Mouse (Mus musculus) gastrocnemius, adult 18-20 months (tissue): ENCODE measurements around the gene Asphd2. TPM values are rescaled to one million over a fixed set of nuclear protein-coding genes. Genes with fewer than 3 reads are reported as not detected.
A peak's percentile ranks its signal among the peaks of the same experiment; 100 is the strongest.
"Not testable (repeated sequence)": the region's sequence is repeated elsewhere in the genome, so short reads cannot be mapped to it uniquely, and the experiment has no call there.

Source experiments
- DNase-seq: peaks from one replicate; pipeline ENCODE4 v3.0.0; 2021; ENCODE audit warnings: low spot score
- long read RNA-seq, 2 experiments: library from polyadenylated mRNA; stranded (forward); transcript quantifications; one replicate each; pipeline ENCODE4 v2.0.0; 2021
- total RNA-seq, 2 experiments: library from RNA; stranded (reverse); gene quantifications; 2 replicates each; pipeline ENCODE4 v1.2.3; 2021

Asphd2 gene
- under 1 TPM; 0.30 to 0.40 TPM for total RNA-seq
- long read RNA-seq, experiment 1, partial matches to known transcripts: 0 of 1 reads
- long read RNA-seq, experiment 1, other reads (novel, unspliced or antisense): 1 of 1 reads
- long read RNA-seq, experiment 2: 0 reads

DNA sequence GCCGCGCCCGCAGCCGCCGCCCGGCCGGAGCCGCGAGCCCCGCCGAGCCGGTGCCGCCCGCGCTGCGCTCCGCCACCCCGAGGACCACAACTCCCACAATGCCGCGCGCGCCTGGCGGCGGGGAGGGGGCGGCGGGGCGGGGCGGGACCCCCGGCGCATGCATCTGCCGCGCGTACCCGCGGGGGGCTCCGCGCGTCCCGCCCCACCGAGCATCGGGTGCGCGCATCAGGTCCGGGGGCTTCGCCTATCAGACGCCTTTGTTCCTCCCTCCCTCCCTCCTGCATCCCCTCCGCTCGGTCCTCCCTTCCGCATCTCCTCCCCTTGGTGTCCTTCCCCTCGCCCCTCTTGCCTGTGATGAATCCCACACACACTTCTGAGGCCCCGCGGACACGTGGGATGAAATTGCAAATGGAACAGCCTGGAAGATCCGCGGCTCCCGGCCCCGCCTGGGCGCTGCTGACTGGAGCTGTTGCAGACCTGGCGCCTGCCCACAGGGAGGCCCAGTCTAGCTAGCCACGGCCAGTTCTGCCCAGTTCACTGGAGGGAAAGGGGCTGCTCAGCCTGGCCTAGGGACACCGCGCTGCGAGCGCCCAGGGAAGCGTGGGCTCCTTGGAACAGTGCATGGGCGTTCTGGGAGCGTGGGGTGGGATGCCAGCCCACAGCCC is at the start of gene Asphd2:
Gene Asphd2 (minus strand): TSS at position 88 of the 665 bp plus-strand sequence.
- peak; percentile 10 for DNase-seq

DNA sequence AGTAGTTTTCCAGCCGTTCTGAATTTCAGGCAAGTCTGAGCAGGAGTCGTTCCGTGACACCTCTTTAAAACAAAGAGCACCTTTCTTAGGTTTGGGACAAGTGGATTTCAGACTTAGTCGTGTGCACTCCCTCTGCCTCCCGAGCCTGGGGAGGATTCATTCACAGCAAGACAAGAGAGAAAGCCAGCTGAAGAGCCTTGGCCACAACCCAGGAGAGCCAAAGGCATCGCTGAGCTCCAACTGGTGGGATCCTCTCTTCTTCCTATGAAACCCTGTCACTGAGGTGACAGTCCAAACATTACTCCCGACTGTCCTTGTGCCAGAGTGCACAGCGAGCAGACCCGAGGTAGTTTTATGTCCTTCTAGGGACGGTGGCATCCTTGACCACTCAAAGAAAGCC is 43.9 kb upstream of the Asphd2 start:
- no peak for DNase-seq

DNA sequence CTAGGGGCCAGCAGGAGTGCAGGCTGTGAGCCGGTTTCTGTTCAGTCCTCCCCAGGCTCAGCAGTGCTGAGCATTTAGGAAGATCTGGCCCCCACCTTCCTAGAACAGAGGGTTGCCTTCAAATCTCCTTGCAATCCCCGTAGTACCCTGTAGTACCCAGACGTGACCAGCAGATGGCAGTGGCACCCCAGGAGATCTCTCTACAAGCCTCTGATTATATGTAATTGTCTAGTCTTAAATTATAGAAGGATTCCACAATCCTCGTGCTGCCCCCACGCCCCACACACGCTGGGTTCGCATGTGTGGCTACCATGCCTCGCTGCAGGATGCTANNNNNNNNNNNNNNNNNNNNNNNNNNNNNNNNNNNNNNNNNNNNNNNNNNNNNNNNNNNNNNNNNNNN is 38.3 kb upstream of the Asphd2 start:
- peak; percentile 56 for DNase-seq

DNA sequence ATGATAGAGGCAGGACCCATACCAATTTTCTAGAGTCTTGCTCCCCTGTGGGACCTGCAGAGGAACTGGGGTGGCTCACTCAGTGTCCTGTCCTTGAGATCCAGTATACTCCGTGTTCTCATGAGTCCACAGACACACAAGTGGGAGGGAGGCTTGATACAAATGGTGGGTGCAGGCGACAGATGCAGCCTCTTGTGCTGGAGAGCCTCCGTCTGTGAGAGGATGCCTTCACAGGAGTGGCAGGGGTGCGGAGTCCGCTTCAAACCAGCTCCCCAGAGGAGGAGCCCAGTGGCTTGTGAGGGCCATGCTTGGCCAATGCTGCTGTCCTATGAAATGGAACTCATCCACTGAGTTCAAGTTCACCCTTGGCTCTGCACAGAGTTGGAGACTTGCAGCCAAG is 37.4 kb upstream of the Asphd2 start:
- DNase-seq: no peak

DNA sequence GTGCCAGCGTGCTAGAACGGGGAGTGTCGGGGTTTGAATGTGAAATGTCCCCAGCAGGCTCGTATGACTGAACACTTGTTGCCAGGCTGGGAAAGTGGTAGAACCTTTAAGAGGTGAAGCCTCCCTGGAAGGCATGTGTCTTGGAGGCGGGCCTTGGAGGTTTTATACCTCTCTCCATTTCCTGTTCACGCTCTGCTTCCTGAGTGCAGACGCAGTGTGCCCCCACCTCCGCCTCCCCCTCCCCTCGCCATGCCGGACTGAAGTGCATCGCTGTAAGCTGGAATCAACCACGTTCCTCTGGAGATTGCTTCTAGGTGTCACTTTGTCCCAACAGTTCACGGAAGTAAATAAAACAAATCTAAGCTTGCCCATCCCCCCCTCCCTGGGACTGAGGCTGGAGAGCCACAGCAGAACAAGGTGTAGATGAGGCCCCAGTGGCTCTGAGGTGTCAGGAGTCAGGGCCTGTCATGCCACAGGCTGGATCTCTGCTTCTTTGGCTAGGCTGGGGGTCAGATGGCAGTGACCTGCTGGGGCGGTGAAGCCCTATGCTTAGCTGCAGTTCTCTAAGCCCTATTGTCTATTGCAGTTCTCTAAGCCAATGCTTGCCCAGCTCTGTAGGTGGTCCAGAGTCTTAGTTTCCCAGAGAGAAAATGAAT is 36.6 kb upstream of the Asphd2 start:
- DNase-seq: no peak

DNA sequence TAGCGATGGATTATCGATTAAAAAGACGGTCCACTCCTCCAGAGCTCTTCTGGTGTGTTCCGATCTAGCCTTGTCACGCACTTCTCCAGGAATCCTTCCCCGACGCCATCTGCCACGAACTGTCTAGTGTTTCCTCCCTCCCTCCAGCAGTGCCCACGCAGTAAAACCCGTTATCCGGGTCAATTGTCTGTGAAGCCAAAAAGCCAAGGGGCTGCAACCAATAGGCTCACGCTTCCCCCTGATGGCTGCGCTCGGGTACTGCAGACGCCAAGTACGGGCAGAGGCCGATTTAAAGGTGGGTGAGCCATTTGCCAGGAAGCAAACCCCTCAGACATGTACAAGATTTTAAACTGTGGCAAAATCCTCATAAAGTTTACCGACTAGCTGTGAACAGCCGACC is 34.3 kb upstream of the Asphd2 start:
- DNase-seq: peak; percentile 20

- DNase-seq: peak; percentile 49
These were observed 32.6 kb upstream of the Asphd2 start for GRCm38 (mm10) chr5:112427283-112427682.

GRCm38 (mm10) chr5:112426635-112427034 is 32.0 kb upstream of the Asphd2 start:
- DNase-seq: no peak

- no peak for DNase-seq
These were observed 24.9 kb upstream of the Asphd2 start for GRCm38 (mm10) chr5:112419535-112419934.

GRCm38 (mm10) chr5:112418023-112418422 is 23.4 kb upstream of the Asphd2 start:
- no peak for DNase-seq

DNA sequence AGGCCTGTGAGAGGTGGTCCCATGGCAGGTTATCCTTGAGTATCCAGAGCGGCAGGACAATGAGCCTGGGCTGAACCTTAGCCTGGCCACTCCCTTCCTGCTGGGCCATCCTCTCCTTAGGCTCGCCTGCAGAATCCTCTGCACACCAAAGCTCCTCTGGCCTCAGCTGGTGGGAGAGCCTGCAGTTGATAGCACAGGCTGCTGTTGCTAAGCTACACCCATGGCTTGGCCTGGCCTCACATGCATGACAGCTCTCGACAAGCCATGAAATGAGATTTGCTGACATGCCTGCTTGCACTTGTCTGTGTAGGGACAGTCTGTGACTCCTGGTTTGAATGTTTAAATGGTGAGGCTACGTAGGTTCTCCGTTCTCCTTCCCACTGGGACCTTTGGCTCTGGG is 22.0 kb upstream of the Asphd2 start:
- DNase-seq: no peak

DNA sequence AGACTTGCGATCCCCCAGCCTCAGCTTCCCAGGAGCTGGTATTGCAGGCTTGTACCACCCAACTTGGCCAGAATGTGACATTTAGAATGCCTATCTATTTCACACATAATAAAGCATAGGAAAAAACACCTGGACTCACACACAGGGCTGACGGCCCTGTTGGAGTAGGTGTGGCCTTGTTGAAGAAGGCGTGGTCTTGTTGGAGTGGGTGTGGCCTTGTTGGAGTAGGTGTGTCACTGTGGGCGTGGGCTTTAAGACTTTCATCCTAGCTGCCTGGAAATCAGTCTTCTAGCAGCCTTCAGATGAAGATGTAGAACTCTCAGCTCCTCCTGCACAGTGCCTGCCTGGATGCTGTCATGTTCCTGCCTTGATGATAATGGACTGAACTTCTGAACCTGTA is 18.1 kb upstream of the Asphd2 start:
- not testable (repeated sequence) for DNase-seq

DNA sequence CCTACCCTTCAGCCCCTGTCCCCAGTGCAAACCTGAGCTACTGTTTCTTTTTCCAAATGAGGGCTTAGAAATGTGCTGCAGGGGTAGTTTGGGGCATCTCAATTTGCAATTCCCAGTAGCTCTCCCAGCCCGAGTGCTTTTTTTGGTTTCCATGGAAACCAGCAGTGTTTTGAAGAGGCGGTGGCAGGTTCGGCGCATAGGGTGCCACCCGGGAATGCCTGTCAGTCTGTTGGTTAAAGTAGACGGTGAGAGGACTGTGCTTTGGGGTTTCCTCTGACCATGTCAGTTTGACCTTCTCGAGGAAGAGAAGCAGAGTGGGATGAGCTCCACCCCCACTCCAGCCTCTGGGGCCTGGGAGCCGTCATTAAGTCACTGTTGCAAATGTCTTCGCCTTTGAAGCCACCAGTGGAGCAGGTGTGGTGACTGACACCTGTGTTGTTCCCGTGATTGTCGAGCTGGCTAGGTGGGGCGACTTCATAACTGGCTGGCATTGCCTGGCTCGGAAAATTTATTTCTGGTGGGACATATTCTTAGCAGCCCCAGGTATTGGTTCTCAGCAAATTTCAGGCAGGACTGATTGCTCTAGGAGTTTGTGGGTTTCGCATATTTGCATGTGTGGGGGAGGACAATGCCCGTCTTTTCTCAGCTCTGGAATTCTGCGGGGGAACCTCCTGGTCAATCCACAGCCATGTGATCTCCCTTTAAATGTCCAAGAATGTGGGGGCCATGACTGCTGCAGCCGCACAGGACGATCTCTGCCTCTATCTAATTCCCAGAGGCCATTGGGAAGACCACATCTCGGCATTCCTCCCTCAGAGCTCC is 17.1 kb upstream of the Asphd2 start:
- no peak for DNase-seq

GRCm38 (mm10) chr5:112411072-112411471 is 16.4 kb upstream of the Asphd2 start:
- DNase-seq: no peak

GRCm38 (mm10) chr5:112409274-112409673 is 14.6 kb upstream of the Asphd2 start:
- DNase-seq: no peak

GRCm38 (mm10) chr5:112406017-112406416 is 11.4 kb upstream of the Asphd2 start:
- DNase-seq: no peak

GRCm38 (mm10) chr5:112402437-112402836 is 7.8 kb upstream of the Asphd2 start:
- DNase-seq: no peak

GRCm38 (mm10) chr5:112399284-112399683 is 4.6 kb upstream of the Asphd2 start:
- DNase-seq: no peak

DNA sequence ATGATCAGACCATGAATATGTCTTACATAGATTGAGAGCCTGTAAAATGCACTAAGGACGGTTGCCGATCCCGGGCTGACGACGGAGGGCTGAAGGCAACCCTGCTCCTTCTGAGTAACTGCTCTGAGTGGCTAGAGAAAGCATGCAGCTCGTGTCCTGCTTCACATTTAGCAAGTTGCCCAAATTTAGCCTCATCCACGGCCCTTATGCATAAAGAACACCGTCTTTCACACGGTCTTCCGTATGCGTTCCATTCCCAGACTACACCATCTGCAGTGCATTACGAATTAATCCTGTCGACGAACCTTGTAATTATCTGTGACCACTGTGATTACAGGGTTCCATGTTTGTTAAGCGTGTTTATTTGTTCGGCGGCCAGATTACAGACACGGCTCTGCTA is 1.4 kb upstream of the Asphd2 start:
- DNase-seq: no peak

DNA sequence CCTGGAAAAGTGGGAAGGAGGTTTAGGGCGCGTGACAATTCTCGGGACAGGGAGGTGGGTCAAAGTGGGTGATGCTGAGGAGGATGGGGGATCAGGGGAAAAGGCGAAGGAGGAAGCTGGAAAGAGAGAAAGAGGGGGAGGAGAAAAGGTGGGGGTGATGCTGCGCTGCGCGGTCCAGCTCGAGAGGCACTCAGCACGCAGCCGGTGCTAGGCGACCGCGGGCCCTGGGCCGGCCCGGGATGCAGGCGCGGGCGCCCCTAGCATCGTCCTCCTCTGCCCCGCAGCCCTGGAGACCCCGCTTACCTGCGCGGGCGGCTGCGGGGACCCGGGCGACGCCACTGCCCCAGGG is 277 bp downstream of the Asphd2 start:
- DNase-seq: no peak

DNA sequence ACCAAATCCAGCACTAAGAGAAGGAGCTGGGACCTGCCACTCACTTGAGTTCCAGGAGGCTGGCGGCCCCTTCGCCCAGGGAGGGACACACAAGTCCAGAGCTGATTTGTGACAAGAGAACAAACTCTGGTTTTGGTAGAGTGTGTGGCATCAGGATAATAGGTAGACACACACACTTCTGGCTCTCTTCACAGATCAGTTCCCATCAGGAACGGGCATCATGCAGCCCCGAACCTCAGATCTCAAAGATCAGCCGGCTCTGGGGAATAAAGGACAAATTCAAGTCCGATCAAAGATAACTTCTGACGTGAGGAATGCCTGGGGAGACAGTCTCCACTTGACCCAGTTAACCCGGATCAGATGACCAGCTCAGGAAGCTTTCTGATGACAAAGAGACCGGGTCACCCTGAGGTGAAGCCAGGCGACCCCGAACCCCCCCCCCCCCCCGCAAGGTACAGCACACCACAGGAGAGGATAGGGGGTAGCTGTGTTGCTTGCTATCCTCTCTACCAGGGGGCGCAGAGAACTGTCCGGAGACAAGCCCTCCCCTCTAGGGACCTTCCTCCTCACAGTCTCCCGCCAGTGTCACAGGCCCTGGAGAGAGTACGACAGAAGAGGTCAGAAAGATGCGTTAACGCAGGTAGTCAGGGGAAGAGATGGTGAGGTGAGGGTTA is 788 bp downstream of the Asphd2 start:
- no peak for DNase-seq
